In genomic region chr7:75360874-75361273, GRCm38 (mm10) we compare ENCODE assay signal across 20 mouse cellular contexts. TPM values are rescaled to one million over a fixed set of nuclear protein-coding genes. Genes with fewer than 3 reads are reported as not detected.
A peak's percentile ranks its signal among the peaks of the same experiment; 100 is the strongest.
DNase-seq lines count a peak whose midpoint lies in the region; TF ChIP-seq lines count a peak whose summit lies in the region.
"Had no signal": no experiment of that assay in that cellular context is flagged by ENCODE, and none has a peak within 500 bp of the region (broad histone marks: within the 10 kb centered on the region; RNA-seq: fewer than 3 reads in every experiment).

No protein-coding gene starts in this region.

- H3K27ac ChIP-seq in layer of hippocampus, adult 2 months = no peak overlapping the region
- H3K27ac ChIP-seq: embryonic facial prominence, embryonic 10.5 days; heart, embryonic 15.5 days; hindbrain, embryonic 13.5 days; macrophage; neural tube, embryonic 12.5 days; stomach, embryonic 15.5 days had no signal

- DNase-seq in cerebellum, adult 11-12 months = peak; percentile 35
- no peak for DNase-seq in cerebellum, adult 8-10 months
- peak; percentile 26 to 29 for DNase-seq in layer of hippocampus, adult 2 months (ENCODE audit: low spot score in 2 of 2)
- no peak for DNase-seq in layer of hippocampus, adult 9-11 months
- peak; percentile 23 for DNase-seq in ZHBTc4 (ENCODE audit: low read depth, low spot score)
- DNase-seq in layer of hippocampus, postnatal 10 days (ENCODE audit: low spot score in 2 of 2) = peak; percentile 36 to 51
- DNase-seq in right cerebral cortex, postnatal 36 days (ENCODE audit: low spot score in 2 of 2) = no peak
- DNase-seq in gastrocnemius, postnatal 25 days = no peak
- DNase-seq: heart, adult 11 months; kidney, adult 11 months; lung, adult 2 months; thymus, postnatal 36 days had no signal

- H3K4me3 ChIP-seq in layer of hippocampus, adult 2 months = no peak overlapping the region
- H3K4me3 ChIP-seq: embryonic facial prominence, embryonic 10.5 days; erythroblast, embryonic 14.5 days; heart, embryonic 15.5 days; hindbrain, embryonic 13.5 days; neural tube, embryonic 12.5 days; stomach, embryonic 15.5 days had no signal

- TF ChIP-seq CTCF in layer of hippocampus, adult 2 months (conservative IDR thresholded peaks at IDR 0.05) = no peak

RNA-seq across cellular contexts. Expression of gene Sv2b, which starts 51.8 kb away (rescaled TPM):
- total RNA-seq in layer of hippocampus, adult 2 months (2021) = 100 to 1,000 TPM; 289 to 309 TPM
- total RNA-seq in layer of hippocampus, postnatal 10 days (2021) = 100 to 1,000 TPM; 230 to 237 TPM
- total RNA-seq in gastrocnemius, postnatal 25 days (2021) = under 1 TPM; 0.23 to 0.48 TPM
- total RNA-seq: CH12.LX had no signal

Comparison
In these comparisons a context has a peak if more than half of its experiments do, and no peak if none do; other contexts are left out.
1. DNase-seq: peak in cerebellum, adult 11-12 months (single experiment), layer of hippocampus, adult 2 months (2 of 2), ZHBTc4 (single experiment) and layer of hippocampus, postnatal 10 days (2 of 2); none in cerebellum, adult 8-10 months (single experiment), layer of hippocampus, adult 9-11 months (single experiment), right cerebral cortex, postnatal 36 days (0 of 2) and gastrocnemius, postnatal 25 days (single experiment).
2. RNA of gene Sv2b, which starts 51.8 kb away (total RNA-seq): 289 to 309 TPM in layer of hippocampus, adult 2 months and 230 to 237 TPM in layer of hippocampus, postnatal 10 days; 0.23 to 0.48 TPM in gastrocnemius, postnatal 25 days; every median in the first group is over 100 times any median in the second.